Mouse (Mus musculus) testis, adult 2 months (tissue): ENCODE measurements around the gene Rad1. TPM values are rescaled to one million over a fixed set of nuclear protein-coding genes. Genes with fewer than 3 reads are reported as not detected.

ENCODE experiments used
- H3K27ac ChIP-seq: fragments of 200-500 bp; 2 replicates; pipeline ENCODE4 v1.5.1; 2012; ENCODE audit warnings: low read depth, low read length; ENCODE audit not compliant: control insufficient read depth, insufficient read depth
- H3K27me3 ChIP-seq: fragments of 200-500 bp; 2 replicates; pipeline ENCODE4 v1.6.1; 2012; ENCODE audit warnings: mild to moderate bottlenecking, low read length, moderate library complexity; ENCODE audit not compliant: control insufficient read depth, insufficient read depth
- H3K36me3 ChIP-seq: fragments of 200-500 bp; 2 replicates; pipeline ENCODE4 v1.6.1; 2012; ENCODE audit warnings: mild to moderate bottlenecking, low read length; ENCODE audit not compliant: control insufficient read depth, insufficient read depth
- H3K4me1 ChIP-seq: fragments of 200-500 bp; 2 replicates; pipeline ENCODE4 v1.6.1; 2012; ENCODE audit warnings: low read length; ENCODE audit not compliant: control insufficient read depth, insufficient read depth
- H3K4me3 ChIP-seq: fragments of 200-500 bp; 2 replicates; pipeline ENCODE4 v1.5.1; 2012; ENCODE audit warnings: low read depth, mild to moderate bottlenecking, low read length, moderate library complexity, mixed read lengths; ENCODE audit not compliant: control insufficient read depth
- CTCF ChIP-seq: fragments of 200-500 bp; IDR thresholded peaks from 2 replicates; pipeline ENCODE4 v1.5.1; 2012; ENCODE audit warnings: low read depth, mild to moderate bottlenecking, inconsistent platforms, low read length, moderate library complexity; ENCODE audit not compliant: control insufficient read depth, insufficient read depth, insufficient replicate concordance
- POLR2A ChIP-seq: fragments of 200-500 bp; IDR thresholded peaks from 2 replicates; pipeline ENCODE4 v1.6.1; 2012; ENCODE audit warnings: low read depth, mild to moderate bottlenecking, inconsistent platforms, low read length, moderate library complexity; ENCODE audit not compliant: control insufficient read depth
- polyA plus RNA-seq: library from polyadenylated mRNA; depleted of rRNA; stranded (reverse); fragments of >200 nt; gene quantifications from 2 replicates; pipeline ENCODE4 v1.2.3, GENCODE M21; 2012

The Rad1 gene
- polyA plus RNA-seq, 1 experiment: 10.6 TPM

DNA sequence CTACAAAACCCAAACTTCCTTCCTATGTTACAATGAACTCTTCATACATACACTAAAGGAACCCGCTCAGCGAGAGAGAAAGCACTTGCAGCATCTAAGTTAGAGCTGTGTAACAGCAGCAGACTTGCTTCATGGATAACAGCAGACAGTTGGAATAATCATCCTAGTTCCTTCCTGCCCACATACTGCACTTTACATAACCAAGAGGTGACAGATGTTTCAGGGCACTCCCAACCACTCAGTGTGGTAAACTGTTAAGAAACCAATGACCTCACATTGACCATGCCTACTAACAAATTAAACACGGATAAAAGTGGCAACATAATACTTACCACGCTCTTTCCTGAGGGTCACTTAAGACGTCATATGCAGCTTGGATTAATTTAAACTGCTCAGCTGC lies 22.3 kb upstream of the Rad1 start:
- TF ChIP-seq POLR2A: no peak
- TF ChIP-seq CTCF: no peak
- H3K27me3 ChIP-seq: no peaks in the 10 kb centered on the region
- H3K4me1 ChIP-seq: no peaks in the 10 kb centered on the region
- H3K27ac ChIP-seq: no peak overlapping the region
- no peak overlapping the region for H3K4me3 ChIP-seq
- H3K36me3 ChIP-seq: peaks cover 5% of the 10 kb centered on the region

DNA sequence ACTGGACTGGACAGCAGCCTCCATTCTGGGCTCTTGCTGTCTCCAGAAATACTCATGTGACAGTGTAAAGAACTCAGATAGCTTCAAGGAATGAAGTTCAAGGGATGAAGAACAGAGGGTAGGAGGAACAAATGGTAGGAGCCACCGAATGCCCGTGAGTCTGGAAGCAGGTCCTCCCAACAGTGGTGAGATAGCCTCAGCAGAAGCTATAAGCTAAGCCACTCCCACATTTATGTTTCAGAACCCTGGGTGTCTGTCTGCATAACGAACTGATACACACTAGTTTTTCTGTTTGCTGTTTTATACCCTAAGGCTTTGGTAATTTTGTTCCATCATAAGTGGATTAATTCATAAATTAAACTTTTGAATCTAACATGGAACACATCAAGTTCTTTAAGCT lies 21.1 kb upstream of the Rad1 start:
- Histone ChIP-seq H3K27me3 (no peaks in the 10 kb centered on the region), H3K4me1 (no peaks in the 10 kb centered on the region), H3K36me3 (peaks cover 5% of the 10 kb centered on the region), H3K27ac (no peak overlapping the region), H3K4me3 (no peak overlapping the region)
- TF ChIP-seq POLR2A: no peak
- no peak for TF ChIP-seq CTCF

GRCm38 (mm10) chr15:10468761-10469160 lies 17.1 kb upstream of the Rad1 start:
- H3K27me3 ChIP-seq: no peaks in the 10 kb centered on the region
- H3K4me3 ChIP-seq: no peak overlapping the region
- no peaks in the 10 kb centered on the region for H3K36me3 ChIP-seq
- TF ChIP-seq CTCF: no peak
- TF ChIP-seq POLR2A: no peak
- no peaks in the 10 kb centered on the region; the same call in 1 of the 2 replicates for H3K4me1 ChIP-seq
- H3K27ac ChIP-seq: no peak overlapping the region

DNA sequence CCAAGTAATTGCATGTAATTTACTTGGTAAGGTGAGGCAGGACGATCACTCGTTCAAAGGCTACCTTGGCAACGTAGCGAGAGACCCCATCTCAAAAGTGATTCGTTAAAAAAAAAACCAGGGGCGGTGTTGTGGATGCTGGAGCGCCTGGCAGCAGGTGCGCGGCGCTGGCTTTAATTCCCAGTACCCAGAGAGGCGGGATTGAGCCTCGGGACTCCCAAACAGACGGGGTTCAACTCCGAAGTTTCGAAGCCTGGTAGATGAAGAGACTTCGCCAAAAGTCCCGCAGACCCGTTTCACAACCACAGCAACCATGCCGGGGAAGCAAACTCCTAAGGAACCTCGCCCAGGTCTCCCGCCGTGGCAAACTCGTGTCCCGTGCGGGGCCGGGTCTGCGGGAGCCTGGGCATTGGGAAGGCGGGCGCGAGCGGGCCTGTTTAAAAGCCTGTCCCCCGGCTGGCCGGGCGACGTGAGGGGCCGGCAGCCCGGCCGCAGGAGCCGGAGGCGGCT lies 16.1 kb upstream of the Rad1 start:
- TF ChIP-seq POLR2A (no peak), CTCF (no peak)
- Histone ChIP-seq H3K4me3 (peak overlapping the region; percentile 89), H3K27ac (peak overlapping the region; percentile 61), H3K4me1 (no peaks in the 10 kb centered on the region; the same call in 1 of the 2 replicates), H3K36me3 (no peaks in the 10 kb centered on the region), H3K27me3 (no peaks in the 10 kb centered on the region)

GRCm38 (mm10) chr15:10470151-10470831 lies 15.5 kb upstream of the Rad1 start, which contains the start of gene Dnajc21:
Dnajc21 (minus strand) TSS chr15:10470516.
- no peaks in the 10 kb centered on the region; the same call in 1 of the 2 replicates for H3K4me1 ChIP-seq
- no peaks in the 10 kb centered on the region for H3K36me3 ChIP-seq
- peak within 1 kb of the TSS; percentile 89 for H3K4me3 ChIP-seq
- H3K27me3 ChIP-seq: no peaks in the 10 kb centered on the region
- peak within 1 kb of the TSS; percentile 61 for H3K27ac ChIP-seq
- TF ChIP-seq POLR2A (peak; percentile 31), CTCF (no peak)

- H3K4me3 ChIP-seq: peak overlapping the region; percentile 89
- H3K27ac ChIP-seq: peak overlapping the region; percentile 39
- no peaks in the 10 kb centered on the region for H3K27me3 ChIP-seq
- no peaks in the 10 kb centered on the region; the same call in 1 of the 2 replicates for H3K4me1 ChIP-seq
- no peaks in the 10 kb centered on the region for H3K36me3 ChIP-seq
- TF ChIP-seq CTCF: no peak
- TF ChIP-seq POLR2A: no peak
Measured at GRCm38 (mm10) chr15:10470941-10471340, 14.9 kb upstream of the Rad1 start.

GRCm38 (mm10) chr15:10486365-10486839 lies 584 bp downstream of the Rad1 start:
- peak overlapping the region; percentile 96 for H3K4me3 ChIP-seq
- no peaks in the 10 kb centered on the region for H3K4me1 ChIP-seq
- H3K27me3 ChIP-seq: no peaks in the 10 kb centered on the region
- H3K27ac ChIP-seq: peak overlapping the region; percentile 15
- TF ChIP-seq POLR2A (no peak), CTCF (no peak)
- no peaks in the 10 kb centered on the region; the same call in 1 of the 2 replicates for H3K36me3 ChIP-seq
